8 mouse cellular contexts compared by ENCODE assay signal in the genomic region with DNA sequence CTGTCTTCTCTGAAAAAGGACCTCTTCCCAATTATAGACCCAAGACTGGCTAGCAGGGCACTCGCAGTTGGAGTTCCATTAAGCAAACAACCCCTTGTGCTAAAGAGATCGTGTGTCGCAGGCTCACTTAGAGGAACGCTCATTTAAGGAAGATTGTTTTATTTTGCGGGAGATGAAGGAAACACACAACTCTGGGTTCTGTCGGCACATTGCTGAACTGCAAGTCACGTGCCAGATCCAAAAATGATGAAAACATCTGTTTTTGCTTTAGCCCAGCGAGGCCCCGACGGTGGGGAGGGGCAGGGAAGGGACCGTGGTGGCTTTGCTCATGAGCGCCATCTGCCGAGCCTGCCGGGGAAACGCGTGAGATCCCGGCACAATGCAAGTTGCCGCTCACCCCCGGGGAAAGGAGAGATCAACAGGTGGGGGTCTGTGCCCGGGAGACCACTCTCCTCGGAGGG.
DNase-seq lines count a peak whose midpoint lies in the region; ATAC-seq lines count a peak whose summit lies in the region.

No protein-coding gene starts in this region.

- under 1% methylated on average over 21 of the region's 21 CpGs for WGBS in embryonic facial prominence, embryonic 14.5 days
- WGBS in heart, embryonic 11.5 days (ENCODE audit: insufficient replicate concordance): 0% methylated on average over 21 of the region's 21 CpGs
- WGBS in kidney, embryonic 15.5 days: under 1% methylated on average over 21 of the region's 21 CpGs

- DNase-seq in embryonic facial prominence, embryonic 14.5 days (ENCODE audit: low spot score): peak; percentile 97
- peak; percentile 74 for DNase-seq in liver
- DNase-seq in monocyte, adult 2 months (ENCODE audit: low read depth in 1 of 2, low spot score in 2 of 2): peak; percentile 32 to 68
- DNase-seq in spleen, postnatal 36 days (ENCODE audit: low spot score in 2 of 2): peak; percentile 69 to 70

- no peaks in the 10 kb centered on the region for H3K9me3 ChIP-seq in erythroblast, embryonic 14.5 days (ENCODE audit: control insufficient read depth, low read length)
- H3K9me3 ChIP-seq in embryonic facial prominence, embryonic 14.5 days (ENCODE audit: control insufficient read depth, low read length): no peaks in the 10 kb centered on the region
- no peaks in the 10 kb centered on the region for H3K9me3 ChIP-seq in heart, embryonic 11.5 days (replicated peaks; ENCODE audit: control insufficient read depth, low read length)
- no peaks in the 10 kb centered on the region for H3K9me3 ChIP-seq in kidney, embryonic 15.5 days (replicated peaks)

- H3K36me3 ChIP-seq in erythroblast, embryonic 14.5 days (ENCODE audit: control insufficient read depth): no peaks in the 10 kb centered on the region
- H3K36me3 ChIP-seq in embryonic facial prominence, embryonic 14.5 days (ENCODE audit: control insufficient read depth, insufficient read depth, low read length): no peaks in the 10 kb centered on the region
- no peaks in the 10 kb centered on the region for H3K36me3 ChIP-seq in heart, embryonic 11.5 days (ENCODE audit: control insufficient read depth, insufficient read depth, low read length)
- H3K36me3 ChIP-seq in kidney, embryonic 15.5 days: no peaks in the 10 kb centered on the region

- peak overlapping the region; percentile 97 for H3K27ac ChIP-seq in embryonic facial prominence, embryonic 14.5 days (replicated peaks; ENCODE audit: low read depth, low read length)
- peak overlapping the region; percentile 92 for H3K27ac ChIP-seq in heart, embryonic 11.5 days (ENCODE audit: low read depth, low read length)
- peak overlapping the region; percentile 97 for H3K27ac ChIP-seq in kidney, embryonic 15.5 days

- no peaks in the 10 kb centered on the region for H3K4me1 ChIP-seq in erythroblast, embryonic 14.5 days (ENCODE audit: control insufficient read depth)
- H3K4me1 ChIP-seq in embryonic facial prominence, embryonic 14.5 days (ENCODE audit: control insufficient read depth, insufficient read depth, low read length): peaks cover 32% of the 10 kb centered on the region
- H3K4me1 ChIP-seq in heart, embryonic 11.5 days (ENCODE audit: control insufficient read depth, insufficient read depth, low read length): peaks cover 15% of the 10 kb centered on the region
- H3K4me1 ChIP-seq in kidney, embryonic 15.5 days: peaks cover 37% of the 10 kb centered on the region

- H3K27me3 ChIP-seq in erythroblast, embryonic 14.5 days (ENCODE audit: control insufficient read depth): peaks cover 9% of the 10 kb centered on the region
- no peaks in the 10 kb centered on the region for H3K27me3 ChIP-seq in embryonic facial prominence, embryonic 14.5 days (replicated peaks; ENCODE audit: control insufficient read depth, insufficient read depth, low read length)
- H3K27me3 ChIP-seq in heart, embryonic 11.5 days (ENCODE audit: control insufficient read depth, insufficient read depth, low read length): no peaks in the 10 kb centered on the region
- no peaks in the 10 kb centered on the region for H3K27me3 ChIP-seq in kidney, embryonic 15.5 days

- peak overlapping the region; percentile 82 for H3K4me2 ChIP-seq in embryonic facial prominence, embryonic 14.5 days (ENCODE audit: low read depth, low read length)
- H3K4me2 ChIP-seq in heart, embryonic 11.5 days: peak overlapping the region; percentile 80
- H3K4me2 ChIP-seq in kidney, embryonic 15.5 days: peak overlapping the region; percentile 85

- peak overlapping the region; percentile 1 for H3K4me3 ChIP-seq in erythroblast, embryonic 14.5 days (replicated peaks)
- H3K4me3 ChIP-seq in embryonic facial prominence, embryonic 14.5 days (ENCODE audit: low read depth, low read length): peak overlapping the region; percentile 46
- H3K4me3 ChIP-seq in heart, embryonic 11.5 days (ENCODE audit: low read depth, low read length): peak overlapping the region; percentile 36
- H3K4me3 ChIP-seq in kidney, embryonic 15.5 days (replicated peaks): peak overlapping the region; percentile 56

- H3K9ac ChIP-seq in embryonic facial prominence, embryonic 14.5 days (ENCODE audit: low read depth, low read length): peak overlapping the region; percentile 77
- peak overlapping the region; percentile 64 for H3K9ac ChIP-seq in heart, embryonic 11.5 days (ENCODE audit: low read depth, low read length)
- H3K9ac ChIP-seq in kidney, embryonic 15.5 days: peak overlapping the region; percentile 59

- ATAC-seq in erythroblast, adult 5-6 weeks (replicated peaks; ENCODE audit: low FRiP score, poor library complexity, severe bottlenecking): no peak
- peak; percentile 81 for ATAC-seq in embryonic facial prominence, embryonic 14.5 days (ENCODE audit: low read depth)
- ATAC-seq in heart, embryonic 11.5 days (replicated peaks; ENCODE audit: insufficient number of reproducible peaks, low FRiP score, low TSS enrichment): peak; percentile 76
- ATAC-seq in kidney, embryonic 15.5 days (replicated peaks; ENCODE audit: low FRiP score): peak; percentile 84

Comparison
In these comparisons a context has a peak if more than half of its experiments do, and no peak if none do; other contexts are left out.
1. H3K4me3 ChIP-seq: peak in every context shown above with its lines; median percentile 56 in kidney, embryonic 15.5 days; 46 in embryonic facial prominence, embryonic 14.5 days; 36 in heart, embryonic 11.5 days; 1 in erythroblast, embryonic 14.5 days.